Mouse (Mus musculus): ENCODE measurements at regions not wholly inside any gene's neighbourhood (a gene's known extent, or its start where the extent isn't known, plus 50 kb on each side); places are given as distances from the start of the nearest gene placed in this dataset.
A peak's percentile ranks its signal among the peaks of the same experiment; 100 is the strongest.

- no peak for DNase-seq (ENCODE audit: low spot score)
Measured at GRCm38 (mm10) chr7:136088785-136089184, 372.6 kb upstream of the Mki67 start.

- DNase-seq (ENCODE audit: low spot score) = no peak
Measured at GRCm38 (mm10) chr7:136094681-136095360, 378.7 kb upstream of the Mki67 start.

- no peak for DNase-seq (ENCODE audit: low spot score)
Measured at GRCm38 (mm10) chr7:136104021-136104420, 387.9 kb upstream of the Mki67 start.

GRCm38 (mm10) chr7:136112163-136112562 lies 396.0 kb upstream of the Mki67 start:
- DNase-seq (ENCODE audit: low spot score) = no peak

DNA sequence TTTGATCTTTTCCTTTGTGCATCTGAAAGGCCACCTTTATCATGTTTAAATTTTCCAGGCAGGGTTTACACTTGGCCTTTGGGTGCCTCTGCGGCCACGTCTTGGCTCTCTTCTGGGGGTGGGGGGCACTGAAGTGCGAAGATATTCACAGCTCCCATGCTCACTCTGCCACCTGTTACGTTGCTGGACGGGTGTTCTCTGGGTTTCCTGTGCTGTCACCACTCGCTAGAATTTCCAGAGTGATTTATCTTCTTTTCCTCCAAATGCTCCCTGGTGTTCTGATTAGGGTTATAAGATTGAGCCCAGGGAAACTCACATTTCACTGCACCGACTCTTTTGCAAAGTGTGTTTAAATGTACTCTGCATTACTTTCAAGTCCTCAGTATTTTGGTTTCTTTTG lies 404.8 kb upstream of the Mki67 start:
- peak; percentile 21 for DNase-seq (ENCODE audit: low spot score)

DNA sequence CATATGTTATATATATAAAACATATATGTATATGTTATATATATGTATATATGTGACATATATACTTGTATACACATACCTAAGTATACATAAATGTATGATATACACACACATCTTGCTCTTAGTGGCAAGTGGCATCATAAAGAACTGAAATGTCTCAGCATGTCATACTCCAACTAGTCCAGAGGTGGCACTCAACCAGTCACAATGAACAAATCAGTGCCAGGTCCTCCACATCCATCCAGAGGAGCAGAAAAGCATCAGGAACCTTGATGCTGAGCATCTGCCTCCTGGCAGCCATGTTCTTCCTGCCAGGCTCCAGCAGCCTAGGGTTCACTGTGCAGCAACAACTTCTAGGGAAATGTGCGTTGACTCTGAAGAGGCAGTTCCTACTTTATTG lies 405.2 kb upstream of the Mki67 start:
- peak; percentile 39 for DNase-seq (ENCODE audit: low spot score)

GRCm38 (mm10) chr7:136124786-136125185 lies 408.6 kb upstream of the Mki67 start:
- no peak for DNase-seq (ENCODE audit: low spot score)

DNA sequence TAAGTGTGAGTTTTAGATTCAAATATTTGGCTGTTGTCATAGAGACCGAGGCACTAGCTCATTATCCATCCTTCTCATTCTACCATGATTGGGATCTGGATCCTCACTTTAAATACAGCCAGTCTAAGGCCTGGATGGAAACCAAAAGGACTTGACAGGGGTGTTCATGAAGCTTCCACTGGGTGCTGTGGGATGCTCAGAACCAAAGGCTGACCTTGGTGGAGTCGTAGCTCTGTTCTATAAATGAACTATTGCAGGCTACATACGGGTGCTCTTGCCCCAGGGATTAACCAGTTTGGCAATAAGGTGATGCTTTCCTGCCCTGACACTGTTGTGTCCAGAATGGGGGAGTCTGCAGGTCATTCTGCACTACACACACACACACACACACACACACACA lies 410.2 kb upstream of the Mki67 start:
- DNase-seq (ENCODE audit: low spot score) = no peak

GRCm38 (mm10) chr7:136127576-136127975 lies 411.4 kb upstream of the Mki67 start:
- DNase-seq (ENCODE audit: low spot score) = no peak

DNA sequence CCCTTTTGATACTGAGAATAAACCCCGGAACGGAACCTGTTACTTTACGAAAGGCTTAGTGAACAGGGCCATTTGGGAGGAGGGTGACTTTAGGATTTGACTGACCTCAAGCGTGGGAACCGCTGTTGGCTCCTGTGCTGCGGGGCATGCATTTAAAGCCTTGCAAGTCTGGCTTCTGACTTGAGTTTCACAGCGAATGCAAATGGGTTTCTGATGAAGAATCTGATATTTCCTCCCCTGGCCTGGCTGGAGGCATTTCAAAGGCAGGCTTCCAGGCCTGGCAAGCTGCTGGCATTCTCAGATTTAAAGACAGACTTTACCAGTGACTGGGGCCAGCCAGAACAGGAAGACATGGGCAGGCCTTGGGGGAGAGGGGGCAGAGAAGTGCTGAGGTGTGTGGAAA lies 413.6 kb upstream of the Mki67 start:
- no peak for DNase-seq (ENCODE audit: low spot score)

- DNase-seq (ENCODE audit: low spot score) = peak; percentile 43
Measured at GRCm38 (mm10) chr7:136130666-136131239, 414.6 kb upstream of the Mki67 start.

DNA sequence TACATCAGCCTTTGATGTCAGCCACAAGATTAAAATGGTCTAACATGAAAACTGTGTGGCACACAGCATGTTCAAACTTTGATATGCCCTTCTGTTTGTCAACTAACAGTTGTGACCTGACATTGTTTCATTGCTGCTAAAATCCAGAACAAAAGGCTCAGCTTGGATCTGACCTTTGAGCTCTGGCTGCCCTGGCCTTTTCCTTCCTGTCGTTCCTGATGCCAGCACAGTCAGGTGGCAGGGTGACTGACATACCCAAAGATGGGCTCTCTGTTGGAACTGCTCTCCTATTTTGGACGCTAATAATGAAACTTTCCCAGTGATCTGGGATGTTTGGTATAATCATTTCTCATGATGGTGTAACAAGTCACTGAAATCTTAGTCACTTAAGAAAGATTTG lies 416.8 kb upstream of the Mki67 start:
- DNase-seq (ENCODE audit: low spot score) = no peak

DNA sequence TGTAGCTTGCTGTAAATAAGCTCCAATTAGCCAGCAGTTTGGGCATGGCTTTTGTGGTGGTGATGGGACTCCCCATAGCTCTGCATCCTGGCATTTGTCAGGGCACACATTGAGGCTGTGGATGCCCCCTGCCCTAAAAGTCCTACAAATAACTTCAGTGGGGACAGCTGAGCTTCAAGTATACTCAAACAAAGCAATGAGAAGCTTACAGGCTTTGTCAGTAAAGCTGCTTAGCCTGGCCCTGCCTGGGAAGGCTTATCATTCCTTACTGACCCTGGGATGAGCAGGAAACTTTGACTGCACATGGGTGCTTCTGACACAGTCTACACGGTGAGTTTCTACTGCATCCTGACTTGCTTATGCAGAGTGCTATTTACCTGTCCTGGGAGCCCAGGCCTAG lies 420.5 kb upstream of the Mki67 start:
- no peak for DNase-seq (ENCODE audit: low spot score)

DNA sequence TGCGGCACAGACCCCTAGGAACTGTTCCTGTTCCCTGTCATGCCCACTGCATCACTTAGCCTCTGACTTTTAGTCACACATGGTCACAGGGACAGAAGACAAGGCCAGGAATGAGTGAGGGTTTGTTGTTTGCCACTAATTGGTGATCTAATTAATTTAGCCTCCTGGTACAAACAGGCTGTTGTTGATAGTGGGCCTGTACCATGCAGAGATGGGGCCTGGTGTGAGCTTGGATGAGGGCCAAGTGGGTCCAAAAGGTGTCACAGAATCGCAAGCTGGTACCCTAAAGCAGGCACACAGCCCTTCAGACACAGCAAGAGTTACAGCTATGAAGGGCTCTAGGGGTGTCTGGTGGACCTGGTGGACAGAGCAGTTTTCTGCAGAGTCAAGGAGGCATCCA lies 421.2 kb upstream of the Mki67 start:
- no peak for DNase-seq (ENCODE audit: low spot score)

- DNase-seq (ENCODE audit: low spot score) = no peak
Measured at GRCm38 (mm10) chr7:136137831-136138602, 421.9 kb upstream of the Mki67 start.

DNA sequence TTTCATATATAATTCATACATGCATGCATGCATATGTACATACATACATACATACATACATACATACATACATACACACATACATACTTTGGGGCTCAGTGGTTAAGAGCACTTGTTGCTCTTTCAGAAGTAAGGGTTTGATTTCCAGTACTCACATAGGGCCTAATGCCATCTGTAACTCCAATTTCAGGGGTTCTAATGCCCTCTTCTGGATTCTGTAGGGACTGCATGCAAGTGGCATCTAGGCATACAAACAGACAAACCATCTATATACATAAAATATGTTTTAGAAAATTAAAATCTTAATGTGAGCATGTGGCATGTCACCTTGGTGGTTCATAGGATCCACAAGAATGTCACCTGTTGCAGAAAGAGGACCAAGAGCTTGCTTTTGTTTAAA lies 426.7 kb upstream of the Mki67 start:
- DNase-seq (ENCODE audit: low spot score) = peak; percentile 44

- no peak for DNase-seq (ENCODE audit: low spot score)
Measured at GRCm38 (mm10) chr7:136150196-136150595, 434.0 kb upstream of the Mki67 start.

DNA sequence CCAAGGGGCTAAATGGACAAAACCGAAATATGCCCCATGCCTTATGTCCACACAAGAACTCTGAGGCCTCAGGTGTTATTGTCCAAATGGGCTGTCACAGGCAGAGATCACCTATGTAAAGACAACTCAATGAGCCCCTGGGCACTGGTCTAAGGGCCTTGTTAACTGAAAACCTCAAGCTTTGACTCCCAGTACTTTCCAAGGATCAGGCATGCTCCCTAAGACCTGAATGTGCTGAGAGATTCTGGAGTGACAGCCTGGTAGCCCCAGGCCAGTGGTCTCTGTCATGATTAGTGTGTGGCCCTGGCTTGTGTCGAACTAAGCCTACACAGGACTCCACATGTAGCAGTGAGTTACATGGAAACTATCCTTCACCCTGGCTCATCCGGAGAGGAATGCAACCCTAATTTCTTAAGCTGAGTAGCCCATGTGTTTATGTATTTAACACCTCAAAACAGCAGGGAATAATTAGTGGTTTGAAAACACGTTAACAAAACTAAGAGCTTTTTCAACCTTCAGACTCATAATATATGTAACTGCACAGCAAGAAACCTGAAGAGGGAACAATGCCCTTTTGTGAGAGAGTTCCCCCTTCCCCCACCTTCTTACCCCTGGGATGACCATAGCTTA lies 435.3 kb upstream of the Mki67 start:
- DNase-seq (ENCODE audit: low spot score) = peak; percentile 59

- DNase-seq (ENCODE audit: low spot score) = peak; percentile 87
Measured at GRCm38 (mm10) chr7:136152470-136152869, 436.3 kb upstream of the Mki67 start.

DNA sequence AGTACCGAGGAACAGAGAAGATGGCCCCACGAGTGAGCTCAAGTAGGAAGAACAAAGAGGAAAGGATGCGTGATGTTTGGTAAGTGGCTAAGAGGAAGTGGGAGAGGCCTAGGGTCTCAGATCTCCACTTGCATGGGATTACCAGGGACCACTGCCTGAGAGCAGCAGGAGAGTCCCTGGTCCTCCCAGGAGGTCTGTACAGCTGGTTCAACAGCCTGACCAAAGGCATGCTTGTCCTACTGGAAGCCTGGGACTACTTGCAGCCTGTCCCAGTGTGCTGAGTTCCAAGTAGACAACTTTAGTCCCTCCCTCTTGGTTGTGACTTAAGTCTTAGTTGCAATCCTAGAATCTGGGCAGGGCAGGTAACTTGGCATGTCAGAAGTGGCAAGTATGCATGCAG lies 437.5 kb upstream of the Mki67 start:
- no peak for DNase-seq (ENCODE audit: low spot score)

DNA sequence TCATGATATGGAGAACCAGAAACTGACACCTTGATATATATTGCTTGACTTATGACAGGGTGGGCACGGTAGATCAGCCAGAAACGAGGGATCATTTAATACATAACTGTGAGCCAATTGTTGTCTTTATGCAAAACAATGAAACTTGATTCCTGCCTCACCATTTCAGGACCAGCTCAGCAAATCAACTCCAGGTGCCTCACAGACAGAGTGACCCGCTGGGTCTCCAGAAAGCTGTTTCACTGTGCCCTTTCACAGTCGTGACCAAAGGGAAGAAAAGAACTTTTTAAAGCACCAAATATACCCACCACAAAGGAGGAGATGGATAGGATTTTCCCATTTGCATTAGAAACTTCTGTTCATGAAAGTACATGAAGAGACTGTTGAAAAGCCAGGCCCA lies 443.0 kb upstream of the Mki67 start:
- DNase-seq (ENCODE audit: low spot score) = peak; percentile 72

- DNase-seq (ENCODE audit: low spot score) = no peak
Measured at GRCm38 (mm10) chr7:136161526-136161925, 445.4 kb upstream of the Mki67 start.

- DNase-seq (ENCODE audit: low spot score) = no peak
Measured at GRCm38 (mm10) chr7:136164834-136165233, 448.7 kb upstream of the Mki67 start.

Measured in embryo, embryonic 10.5 days (tissue).